ENCODE assay signal across 13 mouse cellular contexts in genomic region chr7:37690606-37691005, GRCm38 (mm10).
A peak's percentile ranks its signal among the peaks of the same experiment; 100 is the strongest.
DNase-seq lines count a peak whose midpoint lies in the region; ATAC-seq lines count a peak whose summit lies in the region.
"Had no signal": no experiment of that assay in that cellular context is flagged by ENCODE, and none has a peak within 500 bp of the region (broad histone marks: within the 10 kb centered on the region; RNA-seq: fewer than 3 reads in every experiment).

No protein-coding gene starts in this region.

- no peaks in the 10 kb centered on the region for H3K9me3 ChIP-seq in neural tube, embryonic 11.5 days (ENCODE audit: control insufficient read depth, low read length)
- H3K9me3 ChIP-seq in hindbrain, embryonic 12.5 days (replicated peaks) = no peaks in the 10 kb centered on the region
- H3K9me3 ChIP-seq in midbrain, embryonic 14.5 days (ENCODE audit: control insufficient read depth, low read length) = no peaks in the 10 kb centered on the region

- ATAC-seq in neural tube, embryonic 11.5 days (ENCODE audit: insufficient read depth, low FRiP score, low TSS enrichment) = no peak
- ATAC-seq in hindbrain, embryonic 12.5 days (ENCODE audit: low FRiP score) = peak; percentile 38; the same call in 1 of the 2 replicates
- no peak for ATAC-seq in midbrain, embryonic 14.5 days (ENCODE audit: low FRiP score, low TSS enrichment)
- ATAC-seq: lung, postnatal 0 days had no signal

- peak overlapping the region; percentile 36 for H3K27ac ChIP-seq in neural tube, embryonic 11.5 days (ENCODE audit: low read depth, low read length)
- peak overlapping the region; percentile 81 for H3K27ac ChIP-seq in hindbrain, embryonic 12.5 days
- peak overlapping the region; percentile 58 for H3K27ac ChIP-seq in midbrain, embryonic 14.5 days (replicated peaks; ENCODE audit: low read depth, low read length)

- H3K9ac ChIP-seq in neural tube, embryonic 11.5 days (ENCODE audit: low read length) = no peak overlapping the region
- peak overlapping the region; percentile 24; the same call in 1 of the 2 replicates for H3K9ac ChIP-seq in hindbrain, embryonic 12.5 days
- no peak overlapping the region; the same call in 1 of the 2 replicates for H3K9ac ChIP-seq in midbrain, embryonic 14.5 days (replicated peaks; ENCODE audit: low read length)

- H3K36me3 ChIP-seq in neural tube, embryonic 11.5 days (ENCODE audit: control insufficient read depth, insufficient read depth, low read length) = no peaks in the 10 kb centered on the region
- H3K36me3 ChIP-seq in hindbrain, embryonic 12.5 days = no peaks in the 10 kb centered on the region
- H3K36me3 ChIP-seq in midbrain, embryonic 14.5 days (ENCODE audit: control insufficient read depth, insufficient read depth, low read length) = no peaks in the 10 kb centered on the region

- H3K4me2 ChIP-seq in neural tube, embryonic 11.5 days (ENCODE audit: low read depth) = peak overlapping the region; percentile 34; the same call in 1 of the 2 replicates
- H3K4me2 ChIP-seq in hindbrain, embryonic 12.5 days (replicated peaks) = peak overlapping the region; percentile 40
- 0 out of 2 replicates have a peak overlapping the region, but pooled peaks have one; percentile 13 for H3K4me2 ChIP-seq in midbrain, embryonic 14.5 days (ENCODE audit: low read length)
- H3K4me2 ChIP-seq: liver, embryonic 11.5 days had no signal

- no peak overlapping the region for H3K4me3 ChIP-seq in neural tube, embryonic 11.5 days (ENCODE audit: low read depth, low read length)
- H3K4me3 ChIP-seq in hindbrain, embryonic 12.5 days = no peak overlapping the region
- no peak overlapping the region for H3K4me3 ChIP-seq in midbrain, embryonic 14.5 days (replicated peaks; ENCODE audit: low read depth, low read length)

- no peaks in the 10 kb centered on the region for H3K27me3 ChIP-seq in neural tube, embryonic 11.5 days (ENCODE audit: control insufficient read depth, insufficient read depth, low read length)
- H3K27me3 ChIP-seq in hindbrain, embryonic 12.5 days = no peaks in the 10 kb centered on the region
- H3K27me3 ChIP-seq in midbrain, embryonic 14.5 days (ENCODE audit: control insufficient read depth, insufficient read depth, low read length) = no peaks in the 10 kb centered on the region

- H3K4me1 ChIP-seq in neural tube, embryonic 11.5 days (ENCODE audit: control insufficient read depth, insufficient read depth, low read length) = peaks cover 22% of the 10 kb centered on the region
- peaks cover 49% of the 10 kb centered on the region for H3K4me1 ChIP-seq in hindbrain, embryonic 12.5 days
- peaks cover 30% of the 10 kb centered on the region for H3K4me1 ChIP-seq in midbrain, embryonic 14.5 days (ENCODE audit: control insufficient read depth, insufficient read depth, low read length)

- DNase-seq in neural tube, embryonic 11.5 days (ENCODE audit: low spot score) = peak; percentile 62
- DNase-seq in neural tube, embryonic 10.5 days (ENCODE audit: extremely low spot score, low spot score) = no peak
- DNase-seq in midbrain, embryonic 14.5 days = peak; percentile 42
- DNase-seq in spleen, postnatal 36 days (ENCODE audit: low spot score in 2 of 2) = no peak
- DNase-seq in lung, postnatal 25 days (ENCODE audit: low spot score) = no peak
- no peak for DNase-seq in urinary bladder, postnatal 25 days (ENCODE audit: low spot score)
- DNase-seq in gastrocnemius, postnatal 4 days (ENCODE audit: low spot score in 2 of 2) = no peak
- DNase-seq: cerebellum, adult 11-12 months; gastrocnemius, postnatal 36 days; kidney, postnatal 36 days had no signal

- 44% methylated on average over 10 of the region's 10 CpGs for WGBS in neural tube, embryonic 11.5 days
- 41% methylated on average over 10 of the region's 10 CpGs for WGBS in hindbrain, embryonic 12.5 days
- 38% methylated on average over 10 of the region's 10 CpGs for WGBS in midbrain, embryonic 14.5 days

Comparison
In these comparisons a context has a peak if more than half of its experiments do, and no peak if none do; other contexts are left out.
1. DNase-seq: peak in neural tube, embryonic 11.5 days (single experiment) and midbrain, embryonic 14.5 days (single experiment); none in neural tube, embryonic 10.5 days (single experiment), spleen, postnatal 36 days (0 of 2), lung, postnatal 25 days (single experiment), urinary bladder, postnatal 25 days (single experiment) and gastrocnemius, postnatal 4 days (0 of 2).
2. Peak in every context shown above with its lines, with median percentiles within 50 percentile points of each other: H3K27ac ChIP-seq and H3K4me2 ChIP-seq.